Mouse (Mus musculus): Measurements from ENCODE around the gene Cep295nl. TPM values are rescaled to one million over a fixed set of nuclear protein-coding genes. Genes with fewer than 3 reads are reported as not detected.

The Cep295nl gene
- polyA plus RNA-seq, 1 experiment from 2014 or later = 0.37 TPM

DNA sequence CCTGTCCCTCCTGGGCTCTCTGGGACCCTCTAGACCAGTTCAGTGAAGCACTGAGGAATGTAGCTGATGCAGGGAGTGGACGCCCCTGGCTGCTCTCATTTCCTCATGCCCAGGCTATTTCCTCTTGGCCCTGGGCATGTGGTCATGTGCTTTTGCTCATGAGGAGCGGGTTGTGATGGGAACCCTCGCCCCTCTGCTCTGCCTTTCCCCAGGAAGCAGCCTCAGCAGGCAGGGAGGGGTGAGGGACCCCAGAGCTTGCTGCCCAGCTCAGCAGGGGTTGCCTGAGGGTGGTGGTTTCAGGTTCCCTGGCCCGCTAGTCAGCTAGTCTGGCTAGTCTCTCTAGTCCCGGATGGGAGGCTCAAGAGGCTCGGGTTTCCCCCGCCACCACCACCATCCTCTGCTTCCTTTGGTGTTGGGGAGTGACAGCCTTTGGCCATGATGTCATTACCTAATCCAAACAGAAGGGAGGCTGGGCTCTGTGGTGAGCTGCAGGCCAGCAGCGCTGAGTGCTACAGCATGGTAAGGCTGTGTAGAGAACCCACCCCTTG, 20.7 kb upstream of the Cep295nl start:
- WGBS = 10% methylated on average over 8 of the region's 8 CpGs
- H3K4me1 ChIP-seq (replicated peaks; ENCODE audit: control insufficient read depth, insufficient read depth, low read length) = no peaks in the 10 kb centered on the region; the same call in 1 of the 2 replicates
- no peak overlapping the region for H3K4me2 ChIP-seq (replicated peaks; ENCODE audit: low read depth, low read length)
- H3K4me3 ChIP-seq (ENCODE audit: low read depth, low read length) = no peak overlapping the region
- no peaks in the 10 kb centered on the region; the same call in 1 of the 2 replicates for H3K27me3 ChIP-seq (ENCODE audit: control insufficient read depth, insufficient read depth, low read length)
- ATAC-seq (ENCODE audit: low FRiP score) (no peak), DNase-seq (ENCODE audit: low spot score) (peak; percentile 39)
- no peak overlapping the region for H3K27ac ChIP-seq (ENCODE audit: low read depth, low read length)
- H3K9me3 ChIP-seq (ENCODE audit: control insufficient read depth, low read length) = no peaks in the 10 kb centered on the region
- H3K9ac ChIP-seq (ENCODE audit: low read depth, low read length) = no peak overlapping the region; the same call in 1 of the 2 replicates
- H3K36me3 ChIP-seq (ENCODE audit: control insufficient read depth, insufficient read depth, low read length) = no peaks in the 10 kb centered on the region

DNA sequence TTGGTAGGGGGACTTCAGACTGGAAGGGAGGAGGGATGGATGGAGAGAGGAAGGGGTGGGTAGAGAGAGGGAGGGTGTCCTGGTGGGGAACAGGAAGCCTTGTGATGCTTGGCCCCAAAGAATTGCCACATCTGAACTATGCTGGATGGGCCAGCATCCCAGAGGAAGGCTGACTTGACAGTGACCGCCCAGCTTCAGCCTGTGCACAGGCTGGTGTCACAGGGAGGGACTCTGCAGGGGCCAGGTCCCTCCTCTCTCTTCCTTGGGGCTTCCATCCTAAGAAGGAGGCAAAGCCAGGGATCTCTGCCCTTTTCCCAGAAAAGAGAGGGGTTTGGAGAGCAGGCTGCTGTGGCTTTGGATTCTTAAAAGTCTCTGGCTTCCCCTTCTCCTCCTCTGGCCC, 20.2 kb upstream of the Cep295nl start:
- Histone ChIP-seq H3K27me3 (ENCODE audit: control insufficient read depth, insufficient read depth, low read length) (no peaks in the 10 kb centered on the region; the same call in 1 of the 2 replicates), H3K9ac (ENCODE audit: low read depth, low read length) (no peak overlapping the region), H3K4me3 (ENCODE audit: low read depth, low read length) (no peak overlapping the region), H3K4me1 (replicated peaks; ENCODE audit: control insufficient read depth, insufficient read depth, low read length) (no peaks in the 10 kb centered on the region; the same call in 1 of the 2 replicates), H3K27ac (ENCODE audit: low read depth, low read length) (no peak overlapping the region), H3K4me2 (replicated peaks; ENCODE audit: low read depth, low read length) (no peak overlapping the region), H3K9me3 (ENCODE audit: control insufficient read depth, low read length) (no peaks in the 10 kb centered on the region), H3K36me3 (ENCODE audit: control insufficient read depth, insufficient read depth, low read length) (no peaks in the 10 kb centered on the region)
- ATAC-seq (ENCODE audit: low FRiP score) = no peak
- no peak for DNase-seq (ENCODE audit: low spot score)
- WGBS = 60% methylated on average over 1 of the region's 1 CpGs

DNA sequence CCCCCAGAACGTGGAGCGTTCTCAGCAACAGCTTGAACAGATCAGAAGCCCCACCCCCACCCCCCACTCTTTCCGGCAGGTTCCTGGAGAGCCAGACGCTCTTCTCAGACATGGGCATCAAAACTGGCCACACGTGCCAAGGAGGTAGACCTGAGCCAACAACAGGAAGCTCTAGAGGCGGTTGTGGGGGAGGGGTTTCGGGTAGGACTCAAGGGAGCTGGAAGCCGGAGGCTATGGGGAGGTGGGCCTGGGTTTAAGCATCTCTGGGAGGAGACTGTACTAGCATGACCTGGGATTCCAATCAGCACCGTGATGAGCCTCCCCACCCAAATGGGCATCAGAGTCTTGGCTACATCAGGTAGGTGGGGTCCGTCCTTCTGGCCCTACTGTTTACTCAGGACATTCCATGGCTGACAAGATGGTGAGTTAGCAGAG, 18.6 kb upstream of the Cep295nl start:
- no peak for ATAC-seq (ENCODE audit: low FRiP score)

DNA sequence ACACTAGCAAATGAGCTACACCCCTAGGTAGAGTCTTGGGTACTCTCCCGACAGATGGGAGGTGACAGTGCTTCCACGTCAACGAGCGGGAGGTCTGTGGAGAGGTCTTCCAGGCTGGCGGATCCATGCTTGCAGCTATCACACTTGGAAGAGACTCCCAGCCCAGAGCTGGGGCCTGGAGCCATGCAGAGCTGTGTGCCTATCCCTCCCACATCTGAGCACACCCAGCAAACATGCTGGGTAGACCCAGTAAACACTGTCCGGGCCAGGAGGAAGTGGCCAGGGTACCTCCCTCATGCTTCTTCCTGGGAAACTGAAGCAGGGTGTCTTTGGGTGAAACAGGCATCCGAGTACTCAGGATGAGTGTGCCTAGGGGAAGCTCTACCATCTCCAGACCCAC, 18.2 kb upstream of the Cep295nl start:
- WGBS = 84% methylated on average over 7 of the region's 7 CpGs
- H3K4me1 ChIP-seq (replicated peaks; ENCODE audit: control insufficient read depth, insufficient read depth, low read length) = no peaks in the 10 kb centered on the region; the same call in 1 of the 2 replicates
- H3K36me3 ChIP-seq (ENCODE audit: control insufficient read depth, insufficient read depth, low read length) = no peaks in the 10 kb centered on the region
- no peak for ATAC-seq (ENCODE audit: low FRiP score)
- H3K4me3 ChIP-seq (ENCODE audit: low read depth, low read length) = no peak overlapping the region
- H3K27ac ChIP-seq (ENCODE audit: low read depth, low read length) = no peak overlapping the region
- H3K9me3 ChIP-seq (ENCODE audit: control insufficient read depth, low read length) = no peaks in the 10 kb centered on the region
- no peaks in the 10 kb centered on the region; the same call in 1 of the 2 replicates for H3K27me3 ChIP-seq (ENCODE audit: control insufficient read depth, insufficient read depth, low read length)
- H3K9ac ChIP-seq (ENCODE audit: low read depth, low read length) = no peak overlapping the region
- DNase-seq (ENCODE audit: low spot score) = no peak
- H3K4me2 ChIP-seq (replicated peaks; ENCODE audit: low read depth, low read length) = no peak overlapping the region

More for the DNA sequence above, 18.6 kb upstream of the Cep295nl start:
- Histone ChIP-seq H3K9ac (ENCODE audit: low read depth, low read length) (no peak overlapping the region), H3K27me3 (ENCODE audit: control insufficient read depth, insufficient read depth, low read length) (no peaks in the 10 kb centered on the region; the same call in 1 of the 2 replicates), H3K36me3 (ENCODE audit: control insufficient read depth, insufficient read depth, low read length) (no peaks in the 10 kb centered on the region), H3K4me1 (replicated peaks; ENCODE audit: control insufficient read depth, insufficient read depth, low read length) (no peaks in the 10 kb centered on the region; the same call in 1 of the 2 replicates), H3K27ac (ENCODE audit: low read depth, low read length) (no peak overlapping the region), H3K4me2 (replicated peaks; ENCODE audit: low read depth, low read length) (no peak overlapping the region), H3K9me3 (ENCODE audit: control insufficient read depth, low read length) (no peaks in the 10 kb centered on the region), H3K4me3 (ENCODE audit: low read depth, low read length) (no peak overlapping the region)
- DNase-seq (ENCODE audit: low spot score) = no peak
- WGBS = 74% methylated on average over 10 of the region's 10 CpGs

DNA sequence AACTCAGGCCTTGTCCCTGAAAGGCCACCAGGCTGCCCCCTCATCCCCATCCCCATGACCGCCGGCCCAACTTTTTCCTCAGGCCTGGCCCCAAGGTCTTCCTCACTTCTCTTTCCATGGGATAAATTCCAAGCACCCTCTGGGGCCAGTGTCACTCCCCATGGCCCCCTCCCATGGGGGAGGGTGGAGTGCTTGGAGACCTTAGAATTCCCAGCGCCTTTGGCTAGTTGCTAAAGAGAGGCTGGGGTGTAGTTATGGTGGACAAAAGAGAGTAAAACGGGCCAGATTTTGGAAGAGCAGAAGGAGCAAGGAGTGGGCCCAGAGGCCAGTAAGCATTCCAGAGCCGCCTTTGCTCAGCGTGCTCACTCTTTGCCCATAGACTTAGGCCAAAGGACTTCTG, 13.3 kb upstream of the Cep295nl start, which contains the start of gene Timp2:
Gene Timp2, minus strand, starts transcription at position 101 of the 400 bp plus-strand sequence.
- DNase-seq (ENCODE audit: low spot score) = no peak
- Histone ChIP-seq H3K4me2 (replicated peaks; ENCODE audit: low read depth, low read length) (peak within 1 kb of the TSS; percentile 89), H3K9me3 (ENCODE audit: control insufficient read depth, low read length) (no peaks in the 10 kb centered on the region), H3K36me3 (ENCODE audit: control insufficient read depth, insufficient read depth, low read length) (no peaks in the 10 kb centered on the region), H3K27ac (ENCODE audit: low read depth, low read length) (peak within 1 kb of the TSS; percentile 79), H3K4me1 (replicated peaks; ENCODE audit: control insufficient read depth, insufficient read depth, low read length) (peaks cover 6% of the 10 kb centered on the region; the same call in 1 of the 2 replicates), H3K4me3 (ENCODE audit: low read depth, low read length) (peak within 1 kb of the TSS; percentile 79), H3K9ac (ENCODE audit: low read depth, low read length) (peak within 1 kb of the TSS; percentile 89), H3K27me3 (ENCODE audit: control insufficient read depth, insufficient read depth, low read length) (no peaks in the 10 kb centered on the region)
- 33% methylated on average over 6 of the region's 6 CpGs for WGBS
- no peak for ATAC-seq (ENCODE audit: low FRiP score)

DNA sequence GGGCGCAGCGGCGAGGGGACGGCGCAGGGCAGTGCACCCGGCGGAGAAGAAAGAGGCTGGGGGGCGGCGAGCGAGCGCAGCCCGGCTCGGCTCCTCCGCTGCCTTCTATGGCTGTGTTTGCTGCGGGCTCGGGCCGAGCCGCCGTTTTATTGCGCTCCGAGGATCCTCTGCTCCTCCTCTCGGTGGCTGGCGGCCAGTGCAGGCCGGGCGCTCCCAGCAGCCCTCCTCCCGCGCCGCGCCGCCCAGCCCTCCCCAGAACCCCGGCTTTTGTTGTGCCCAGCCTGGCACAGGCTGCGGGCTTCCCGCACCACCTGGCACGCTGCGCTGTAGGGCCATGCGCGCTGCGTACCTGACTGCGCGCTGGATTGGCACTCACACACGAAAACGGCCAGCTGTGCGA, 12.9 kb upstream of the Cep295nl start:
- Histone ChIP-seq H3K4me1 (replicated peaks; ENCODE audit: control insufficient read depth, insufficient read depth, low read length) (peaks cover 6% of the 10 kb centered on the region; the same call in 1 of the 2 replicates), H3K27ac (ENCODE audit: low read depth, low read length) (peak overlapping the region; percentile 79), H3K9me3 (ENCODE audit: control insufficient read depth, low read length) (no peaks in the 10 kb centered on the region), H3K9ac (ENCODE audit: low read depth, low read length) (peak overlapping the region; percentile 89), H3K27me3 (ENCODE audit: control insufficient read depth, insufficient read depth, low read length) (no peaks in the 10 kb centered on the region), H3K4me3 (ENCODE audit: low read depth, low read length) (peak overlapping the region; percentile 79), H3K36me3 (ENCODE audit: control insufficient read depth, insufficient read depth, low read length) (no peaks in the 10 kb centered on the region), H3K4me2 (replicated peaks; ENCODE audit: low read depth, low read length) (peak overlapping the region; percentile 89)
- DNase-seq (ENCODE audit: low spot score) (peak; percentile 89), ATAC-seq (ENCODE audit: low FRiP score) (peak; percentile 90)
- WGBS = under 1% methylated on average over 36 of the region's 43 CpGs

DNA sequence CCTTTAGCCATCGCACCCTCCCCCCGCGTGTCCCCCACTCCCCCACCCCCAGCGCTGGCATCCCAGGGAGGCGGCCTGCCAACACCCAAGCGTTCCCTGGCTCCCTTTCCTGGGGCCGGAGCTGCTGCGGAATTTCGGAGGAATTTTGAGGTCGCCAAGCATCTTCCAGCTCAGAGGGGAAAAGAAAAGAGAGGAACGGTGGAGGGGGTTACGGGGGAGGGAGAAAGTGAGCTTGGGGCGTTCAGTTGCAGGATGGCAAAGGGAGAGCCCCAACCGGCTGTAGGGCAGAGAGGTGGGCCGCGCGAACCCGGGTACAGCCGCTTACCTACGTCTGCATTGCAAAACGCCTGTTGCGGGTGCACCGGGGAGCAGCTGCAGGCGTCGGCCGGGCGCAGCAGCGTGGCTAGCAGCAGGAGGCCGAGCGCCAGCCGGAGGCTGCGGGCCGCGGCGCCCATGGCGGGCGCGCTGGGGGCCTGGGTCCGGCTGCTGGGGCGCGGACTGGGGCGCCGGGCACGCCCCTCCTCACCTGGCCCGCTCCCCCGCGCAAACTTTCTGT, 12.4 kb upstream of the Cep295nl start:
- Histone ChIP-seq H3K27ac (ENCODE audit: low read depth, low read length) (peak overlapping the region; percentile 79), H3K9me3 (ENCODE audit: control insufficient read depth, low read length) (no peaks in the 10 kb centered on the region), H3K36me3 (ENCODE audit: control insufficient read depth, insufficient read depth, low read length) (no peaks in the 10 kb centered on the region), H3K9ac (ENCODE audit: low read depth, low read length) (peak overlapping the region; percentile 89), H3K4me3 (ENCODE audit: low read depth, low read length) (peak overlapping the region; percentile 79), H3K4me2 (replicated peaks; ENCODE audit: low read depth, low read length) (peak overlapping the region; percentile 89), H3K27me3 (ENCODE audit: control insufficient read depth, insufficient read depth, low read length) (no peaks in the 10 kb centered on the region), H3K4me1 (replicated peaks; ENCODE audit: control insufficient read depth, insufficient read depth, low read length) (peaks cover 6% of the 10 kb centered on the region; the same call in 1 of the 2 replicates)
- no peak; the same call in 1 of the 2 replicates for ATAC-seq (ENCODE audit: low FRiP score)
- 0% methylated on average over 32 of the region's 47 CpGs for WGBS
- no peak for DNase-seq (ENCODE audit: low spot score)

DNA sequence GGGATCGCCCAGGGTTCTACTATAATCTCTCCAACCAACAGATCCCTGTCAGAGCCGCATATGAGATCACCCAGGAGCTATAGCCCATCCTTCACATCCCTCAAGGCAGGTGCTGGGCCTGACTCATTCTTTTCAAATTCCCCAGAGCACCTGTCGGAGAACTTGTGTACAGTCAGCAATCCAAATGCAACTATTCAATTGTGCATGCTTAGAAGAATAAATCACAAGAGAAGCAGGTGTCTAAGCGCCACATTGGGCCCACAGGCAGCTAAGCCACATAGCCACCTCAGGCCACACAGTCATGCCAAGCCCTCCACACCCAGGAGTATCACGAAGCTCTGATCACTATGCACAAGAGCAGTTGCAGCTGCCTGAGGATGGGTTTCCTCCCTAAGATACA, 7.2 kb upstream of the Cep295nl start:
- no peak overlapping the region for H3K4me2 ChIP-seq (replicated peaks; ENCODE audit: low read depth, low read length)
- no peak for DNase-seq (ENCODE audit: low spot score)
- no peaks in the 10 kb centered on the region for H3K9me3 ChIP-seq (ENCODE audit: control insufficient read depth, low read length)
- H3K27ac ChIP-seq (ENCODE audit: low read depth, low read length) = no peak overlapping the region
- no peak overlapping the region for H3K4me3 ChIP-seq (ENCODE audit: low read depth, low read length)
- no peak overlapping the region for H3K9ac ChIP-seq (ENCODE audit: low read depth, low read length)
- ATAC-seq (ENCODE audit: low FRiP score) = no peak
- H3K4me1 ChIP-seq (replicated peaks; ENCODE audit: control insufficient read depth, insufficient read depth, low read length) = peaks cover 6% of the 10 kb centered on the region; the same call in 1 of the 2 replicates
- H3K36me3 ChIP-seq (ENCODE audit: control insufficient read depth, insufficient read depth, low read length) = no peaks in the 10 kb centered on the region
- WGBS = 91% methylated on average over 5 of the region's 5 CpGs
- no peaks in the 10 kb centered on the region for H3K27me3 ChIP-seq (ENCODE audit: control insufficient read depth, insufficient read depth, low read length)

DNA sequence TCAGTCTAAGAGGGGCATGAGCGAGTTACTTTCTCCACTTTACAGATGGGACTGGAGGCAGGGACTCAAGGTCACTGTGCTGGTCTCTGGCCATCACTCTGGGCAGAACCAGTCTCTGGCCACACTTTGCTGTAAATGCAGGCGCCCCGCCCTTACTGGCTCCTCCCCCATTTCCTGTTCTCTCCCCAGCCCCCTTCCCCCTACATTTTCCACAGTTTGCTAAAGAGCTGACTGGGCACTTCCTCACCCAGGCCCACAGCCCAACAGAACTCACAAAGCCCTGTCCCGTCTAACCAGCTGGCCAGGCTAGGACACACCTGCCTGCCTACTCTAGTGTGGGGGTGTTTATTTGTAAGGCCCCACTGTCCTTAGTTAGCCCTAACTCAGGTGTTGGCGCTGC, 6.6 kb upstream of the Cep295nl start:
- Histone ChIP-seq H3K27me3 (ENCODE audit: control insufficient read depth, insufficient read depth, low read length) (no peaks in the 10 kb centered on the region), H3K4me3 (ENCODE audit: low read depth, low read length) (no peak overlapping the region), H3K9ac (ENCODE audit: low read depth, low read length) (no peak overlapping the region), H3K27ac (ENCODE audit: low read depth, low read length) (no peak overlapping the region), H3K4me2 (replicated peaks; ENCODE audit: low read depth, low read length) (no peak overlapping the region), H3K36me3 (ENCODE audit: control insufficient read depth, insufficient read depth, low read length) (no peaks in the 10 kb centered on the region), H3K4me1 (replicated peaks; ENCODE audit: control insufficient read depth, insufficient read depth, low read length) (peaks cover 3% of the 10 kb centered on the region; the same call in 1 of the 2 replicates), H3K9me3 (ENCODE audit: control insufficient read depth, low read length) (no peaks in the 10 kb centered on the region)
- ATAC-seq (ENCODE audit: low FRiP score) = no peak
- DNase-seq (ENCODE audit: low spot score) = no peak
- 77% methylated on average over 5 of the region's 5 CpGs for WGBS

Data from hindbrain, embryonic 11.5 days (tissue).